Mouse (Mus musculus) layer of hippocampus, postnatal 14 days (tissue): ENCODE measurements around the gene Rassf8. TPM values are rescaled to one million over a fixed set of nuclear protein-coding genes. Genes with fewer than 3 reads are reported as not detected.

Experiments used
- DNase-seq, 2 experiments: peaks; one replicate each; pipeline ENCODE4 v3.0.0; 2021 to 2022; ENCODE audit warnings: low spot score in 2 of 2, mixed read lengths in 1 of 2
- total RNA-seq, 2 experiments: library from RNA; stranded (reverse); gene quantifications; 2 replicates each; pipeline ENCODE4 v1.2.3; 2021

Rassf8 gene
- total RNA-seq, 2 experiments from 2014 or later = 19.8 to 21.0 TPM

DNA sequence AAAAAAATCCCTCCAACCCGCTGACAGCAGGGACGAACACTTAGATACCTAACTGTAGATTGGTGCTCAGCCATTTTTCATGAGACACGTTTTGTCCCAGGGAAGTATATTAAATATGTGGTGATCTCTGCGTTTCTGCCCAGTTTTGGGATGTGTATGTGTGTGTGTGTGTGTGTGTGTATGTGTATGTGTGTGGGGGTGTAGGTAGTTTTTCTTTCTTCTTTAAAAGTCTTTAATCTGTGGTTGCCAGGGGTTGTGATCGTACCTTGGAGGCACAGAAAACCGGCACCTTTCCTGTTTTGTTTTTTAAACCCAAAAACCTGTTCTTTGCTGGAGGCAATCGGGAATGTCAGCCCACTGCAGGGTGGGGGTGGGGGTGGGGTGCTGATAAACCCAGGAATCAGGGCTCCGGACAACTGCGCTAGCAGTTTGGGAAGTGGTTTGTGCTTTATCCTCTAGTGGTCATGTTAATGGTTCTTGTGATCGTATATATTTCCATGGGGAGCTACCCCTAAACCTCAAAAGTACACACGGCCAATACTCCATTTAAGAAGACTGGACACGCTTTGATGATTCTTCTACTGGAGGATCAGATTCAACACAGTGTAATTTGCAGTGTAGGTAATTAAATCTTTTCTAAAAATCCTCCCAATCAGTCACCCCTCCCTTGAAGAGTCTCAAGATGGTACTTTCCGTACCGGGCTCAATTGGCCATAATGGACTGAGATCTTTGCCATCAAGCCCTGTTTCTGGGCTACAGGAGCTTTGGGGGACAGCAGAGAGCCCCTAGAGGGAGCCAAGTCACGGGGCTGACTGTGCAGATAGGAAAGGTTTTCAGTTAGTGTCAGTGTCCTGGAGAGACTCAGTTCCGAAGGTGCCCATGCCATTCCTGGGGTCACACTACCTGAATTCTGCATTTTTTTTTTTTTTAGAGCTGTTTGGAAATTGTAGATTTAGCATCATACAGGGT, 1.4 kb downstream of the Rassf8 start:
- no peak for DNase-seq

DNA sequence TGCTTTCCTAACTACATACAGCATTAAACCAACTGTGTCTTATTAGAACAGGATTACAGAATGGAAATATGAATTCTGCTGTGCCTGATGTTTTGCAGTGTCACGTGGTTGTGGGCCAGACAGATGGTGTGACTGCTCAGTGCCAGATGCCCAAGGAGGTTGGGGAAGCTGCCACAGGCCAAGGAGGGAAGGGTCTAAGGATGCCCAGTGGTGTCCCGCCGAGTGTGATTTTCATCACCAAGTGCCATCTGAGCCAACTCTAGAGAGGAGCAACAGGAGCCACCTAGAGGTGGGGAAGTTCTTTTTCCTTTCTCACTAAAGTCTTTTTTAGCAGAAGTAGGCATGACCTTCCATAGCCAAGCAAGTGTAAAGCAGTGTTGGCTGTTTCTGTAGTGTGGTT, 3.8 kb downstream of the Rassf8 start:
- DNase-seq = no peak

DNA sequence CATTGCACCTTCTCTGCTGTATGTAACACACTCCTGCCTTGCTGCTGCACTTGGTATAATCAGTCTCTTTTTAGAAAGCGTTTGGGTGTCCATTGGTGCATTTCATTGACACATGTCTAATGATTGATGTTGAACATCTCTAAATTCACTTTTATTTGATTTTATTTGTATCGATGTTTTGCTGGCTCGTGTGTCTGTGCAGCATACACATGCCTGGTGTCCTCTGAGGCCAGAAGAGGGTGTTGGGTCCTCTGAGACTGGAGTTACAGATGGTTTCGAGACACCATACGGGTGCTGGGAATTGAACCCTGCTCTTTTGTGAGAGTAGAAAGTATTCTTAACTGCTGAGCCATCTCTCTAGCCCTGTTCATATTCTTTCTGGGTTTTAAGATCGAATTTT, 6.7 kb downstream of the Rassf8 start:
- DNase-seq = no peak

- DNase-seq = no peak
These were observed 7.9 kb downstream of the Rassf8 start for GRCm38 (mm10) chr6:145754416-145754815.

DNA sequence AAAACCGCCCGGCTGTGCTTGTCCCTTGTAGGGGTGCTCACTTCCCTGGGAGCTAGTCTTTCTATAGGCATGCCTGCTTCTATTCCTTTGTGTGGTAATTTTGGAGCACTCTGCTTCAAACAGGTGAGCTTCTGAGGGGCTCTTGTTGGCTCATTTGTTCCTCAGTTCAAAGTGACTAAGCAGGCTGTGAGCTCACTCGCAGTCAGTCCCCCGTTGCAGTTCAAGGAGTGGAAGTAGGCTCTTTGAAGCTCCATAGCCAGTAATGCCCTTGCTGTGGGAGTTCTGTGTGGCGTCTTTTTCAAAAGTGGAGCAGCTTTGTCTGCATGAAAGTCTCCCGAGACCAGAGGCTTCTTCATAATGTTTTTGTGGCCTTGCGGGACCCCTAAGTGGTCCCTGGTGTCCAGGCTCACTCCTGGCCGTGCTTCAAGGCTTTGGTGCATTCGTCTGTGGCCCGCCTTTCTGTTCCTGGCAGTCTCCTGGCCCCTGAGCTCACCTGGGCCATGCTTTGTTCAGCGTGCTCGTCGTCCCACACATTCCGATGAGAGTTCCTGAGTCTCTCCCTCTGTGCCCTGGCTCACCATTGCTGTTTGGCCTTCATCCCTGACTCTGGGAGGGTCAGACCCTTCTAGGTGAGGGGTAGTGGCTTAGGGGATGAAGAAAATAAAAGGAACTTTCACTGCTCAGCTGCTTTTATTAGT, 9.5 kb downstream of the Rassf8 start:
- DNase-seq = no peak

DNA sequence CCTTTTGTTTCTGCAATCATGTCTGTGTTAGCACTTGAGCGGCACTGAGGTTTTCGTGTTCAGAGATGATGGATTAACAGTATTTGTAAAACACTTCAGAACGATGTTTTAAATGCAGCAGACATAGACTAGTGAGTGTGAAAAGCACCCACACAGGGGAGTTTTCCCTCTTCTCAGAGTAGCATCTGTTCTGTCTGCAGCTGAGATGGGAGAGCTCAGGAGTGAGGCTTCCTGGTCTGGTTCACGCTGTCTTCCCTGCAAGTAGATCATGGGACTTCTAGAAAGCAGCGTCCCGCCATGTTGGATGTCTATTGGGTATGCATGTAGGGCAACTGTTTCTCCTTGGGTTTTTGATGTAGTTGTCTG, 10.1 kb downstream of the Rassf8 start:
- no peak for DNase-seq

DNA sequence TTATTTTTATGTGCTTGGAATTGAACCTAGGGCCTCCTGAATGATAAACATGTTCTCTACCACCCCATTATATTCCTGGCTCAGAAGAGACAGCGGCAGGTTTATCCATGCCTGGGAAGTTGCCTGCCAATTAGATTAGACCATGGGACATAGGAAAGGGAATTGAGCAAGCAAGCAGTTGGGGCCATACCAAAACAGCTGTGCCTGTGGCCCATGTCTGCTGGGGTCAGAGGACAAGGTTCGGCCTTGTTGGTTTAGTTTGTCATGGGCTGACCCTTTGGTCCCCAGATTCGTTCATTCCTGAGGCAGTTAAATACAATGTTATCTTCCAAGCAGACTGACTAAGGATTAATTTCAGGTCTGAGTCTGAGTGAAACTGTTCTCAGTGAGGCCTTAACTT, 10.8 kb downstream of the Rassf8 start:
- no peak for DNase-seq

DNA sequence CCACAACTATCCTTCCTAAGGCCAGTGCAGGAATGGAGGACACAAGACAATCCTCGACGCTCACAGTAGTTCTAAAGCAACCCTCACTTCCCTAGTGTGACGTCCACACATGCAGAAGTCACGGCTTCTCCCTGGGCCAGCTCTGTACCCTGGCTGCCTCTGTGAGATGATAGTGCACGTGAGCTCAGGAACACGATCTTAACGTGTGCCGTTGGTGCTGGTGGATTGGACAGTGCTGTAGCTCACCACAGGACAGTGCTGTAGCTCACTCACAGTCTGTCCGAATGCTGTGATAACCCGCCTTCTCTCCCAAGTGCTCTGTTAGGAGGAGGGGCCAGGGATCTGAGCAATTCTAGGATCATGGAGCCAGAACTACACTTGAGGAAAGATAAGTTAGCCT, 12.1 kb downstream of the Rassf8 start:
- DNase-seq = no peak

- DNase-seq = no peak
These were observed 12.9 kb downstream of the Rassf8 start for GRCm38 (mm10) chr6:145759432-145759831.

DNA sequence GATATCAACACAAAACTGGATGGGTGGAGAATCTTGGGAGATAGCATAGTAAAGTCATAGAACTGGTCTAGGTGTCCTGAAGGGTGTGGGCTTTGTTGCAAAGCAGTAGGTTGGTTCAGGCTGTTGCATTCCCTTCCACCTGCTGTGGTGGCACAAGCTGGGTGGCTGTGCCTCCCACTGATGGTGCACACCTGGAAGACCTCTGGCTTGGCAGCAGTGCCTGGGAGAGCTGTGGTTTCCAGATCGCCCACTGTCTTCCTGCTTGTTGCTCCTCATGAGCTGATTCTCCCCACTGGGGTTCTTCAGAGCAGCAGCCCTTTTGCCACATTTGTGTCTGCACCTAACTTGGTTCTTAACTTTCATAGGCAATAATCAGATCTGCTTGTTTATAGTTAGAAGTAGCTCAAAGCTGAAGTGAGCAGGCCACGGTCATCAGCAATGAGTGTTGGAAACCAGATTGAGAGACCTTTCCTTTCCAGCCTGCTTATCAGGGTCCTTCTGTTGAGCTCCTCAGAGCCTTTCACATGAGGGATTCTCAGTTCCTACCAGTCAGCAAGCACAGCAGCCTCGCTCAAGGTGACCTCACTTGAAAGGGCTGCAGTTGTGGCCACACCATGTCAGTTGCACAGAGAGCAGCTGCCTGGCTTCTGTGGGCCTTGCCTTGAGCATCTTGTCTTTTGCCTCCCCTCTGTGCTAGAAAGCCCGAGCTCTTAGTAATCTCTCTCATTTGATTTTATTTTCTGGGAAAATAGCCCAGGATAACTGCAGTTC, 13.9 kb downstream of the Rassf8 start:
- no peak for DNase-seq

DNA sequence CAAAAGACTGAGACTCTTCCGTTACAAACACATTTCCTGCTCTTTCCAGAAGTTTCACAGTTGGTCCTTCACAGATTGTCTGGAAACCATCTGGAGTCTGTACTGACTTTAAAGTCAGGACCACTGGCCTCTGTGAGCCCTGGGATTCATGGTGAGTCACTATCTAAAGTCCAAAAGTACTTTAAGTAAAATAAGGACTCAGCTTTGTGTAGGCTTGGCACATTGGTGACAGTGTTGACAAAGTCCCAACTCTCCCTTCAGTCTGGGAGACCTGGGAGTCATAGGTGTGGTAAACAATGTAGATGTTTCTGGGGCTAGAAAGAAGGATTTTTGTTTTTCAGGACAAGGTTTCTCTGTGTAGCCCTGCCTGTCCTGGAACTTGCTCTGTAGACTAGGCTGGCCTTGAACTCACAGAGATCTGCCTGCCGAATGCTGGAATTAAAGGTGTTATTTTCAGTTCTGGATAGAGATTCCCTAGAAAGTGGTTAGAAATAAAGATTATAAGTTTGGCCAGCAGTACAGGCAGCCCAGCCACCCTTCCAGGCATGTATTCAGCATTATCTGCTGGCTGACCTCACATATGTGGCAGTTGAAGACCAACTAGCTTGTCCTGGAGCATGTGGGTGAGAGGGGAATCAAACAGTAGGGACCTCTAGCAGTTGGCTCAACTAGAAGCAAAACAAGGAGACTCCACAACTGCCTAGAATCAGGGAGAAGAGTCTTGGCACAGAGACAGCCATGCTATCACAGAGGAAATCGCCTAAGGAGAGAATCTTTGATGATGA, 14.8 kb downstream of the Rassf8 start:
- DNase-seq = no peak

DNA sequence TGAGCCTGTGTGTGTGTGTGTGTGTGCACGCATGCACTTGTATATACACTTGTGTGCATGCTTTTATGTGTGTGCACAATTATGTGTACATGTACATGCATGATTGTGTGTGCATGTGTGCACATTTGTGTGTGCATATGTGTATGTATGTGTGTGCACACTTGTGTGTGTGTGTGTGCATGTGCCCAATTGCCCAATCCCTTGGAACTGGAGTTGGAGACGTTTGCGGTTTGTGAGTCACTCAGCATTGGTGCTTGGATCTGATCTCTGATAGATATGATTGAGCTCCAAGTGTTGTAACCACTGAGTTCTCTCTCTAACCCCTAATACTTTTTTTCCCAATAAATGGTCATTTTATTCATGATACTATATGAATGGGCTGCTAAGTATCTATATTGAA, 15.5 kb downstream of the Rassf8 start:
- DNase-seq = no peak

DNA sequence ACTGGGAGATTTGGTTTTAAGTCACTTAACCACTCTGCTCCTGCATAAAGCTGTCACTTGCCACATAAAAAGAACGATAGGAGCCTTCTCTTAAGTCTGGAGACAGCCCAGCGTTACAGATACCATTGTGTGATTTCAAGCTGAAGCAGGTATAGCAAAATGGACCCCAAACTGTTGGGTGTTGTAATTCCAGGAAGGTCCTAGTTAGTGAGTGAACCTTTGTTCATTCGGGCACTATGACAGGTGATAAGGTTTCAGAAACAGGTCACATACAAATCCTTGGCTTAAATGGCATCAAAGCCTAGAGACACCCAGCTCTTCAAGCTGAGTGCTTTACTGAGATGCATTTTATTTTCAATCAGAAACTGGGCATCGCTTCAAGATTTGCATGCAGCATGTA, 16.5 kb downstream of the Rassf8 start:
- no peak for DNase-seq

GRCm38 (mm10) chr6:145765011-145765410, 18.5 kb downstream of the Rassf8 start:
- DNase-seq = no peak

GRCm38 (mm10) chr6:145766971-145767370, 20.4 kb downstream of the Rassf8 start:
- DNase-seq = no peak

DNA sequence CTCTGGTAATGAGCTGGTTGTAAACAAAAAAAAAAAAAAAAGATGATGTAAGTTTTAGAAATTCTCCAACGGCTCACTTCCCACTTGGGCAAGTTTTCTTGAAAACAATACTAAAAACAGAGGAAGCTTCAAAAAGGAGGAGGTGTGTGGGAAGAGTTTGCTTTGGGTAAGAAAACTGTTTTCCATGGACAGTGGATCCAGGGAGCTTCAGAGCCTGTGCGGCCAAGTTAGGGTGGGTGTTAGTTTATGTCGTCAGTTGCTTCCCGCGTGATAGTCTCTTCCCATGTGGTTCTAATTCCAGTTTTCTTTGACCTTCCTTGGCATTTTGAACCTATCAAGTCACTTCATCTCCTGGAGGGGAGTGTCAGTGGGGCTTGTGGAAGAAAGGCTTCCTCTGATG, 21.1 kb downstream of the Rassf8 start:
- no peak for DNase-seq

GRCm38 (mm10) chr6:145768671-145769292, 22.2 kb downstream of the Rassf8 start:
- no peak for DNase-seq

- no peak for DNase-seq
These were observed 23.3 kb downstream of the Rassf8 start for GRCm38 (mm10) chr6:145769855-145770254.

GRCm38 (mm10) chr6:145770272-145771000, 23.9 kb downstream of the Rassf8 start:
- DNase-seq = no peak

DNA sequence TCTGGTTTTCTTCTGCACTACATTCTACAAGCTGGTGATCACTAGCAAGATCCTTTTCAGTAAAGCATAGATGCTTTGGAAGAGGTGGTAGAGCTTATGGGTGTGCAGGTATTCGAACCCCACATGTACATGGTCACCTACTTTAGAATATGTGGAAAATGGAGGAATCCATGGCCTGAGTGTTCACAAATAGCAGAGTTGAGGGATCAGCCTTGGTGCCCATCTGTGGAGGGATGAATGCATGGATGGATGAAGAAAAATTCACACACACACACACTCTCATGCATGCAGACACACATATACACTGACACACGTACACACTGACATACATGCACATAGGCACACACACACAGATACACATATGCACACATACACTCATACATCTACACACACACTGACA, 27.9 kb downstream of the Rassf8 start:
- DNase-seq = no peak
